Mouse (Mus musculus): Measurements from ENCODE around the gene Usp35.

Gene Usp35

DNA sequence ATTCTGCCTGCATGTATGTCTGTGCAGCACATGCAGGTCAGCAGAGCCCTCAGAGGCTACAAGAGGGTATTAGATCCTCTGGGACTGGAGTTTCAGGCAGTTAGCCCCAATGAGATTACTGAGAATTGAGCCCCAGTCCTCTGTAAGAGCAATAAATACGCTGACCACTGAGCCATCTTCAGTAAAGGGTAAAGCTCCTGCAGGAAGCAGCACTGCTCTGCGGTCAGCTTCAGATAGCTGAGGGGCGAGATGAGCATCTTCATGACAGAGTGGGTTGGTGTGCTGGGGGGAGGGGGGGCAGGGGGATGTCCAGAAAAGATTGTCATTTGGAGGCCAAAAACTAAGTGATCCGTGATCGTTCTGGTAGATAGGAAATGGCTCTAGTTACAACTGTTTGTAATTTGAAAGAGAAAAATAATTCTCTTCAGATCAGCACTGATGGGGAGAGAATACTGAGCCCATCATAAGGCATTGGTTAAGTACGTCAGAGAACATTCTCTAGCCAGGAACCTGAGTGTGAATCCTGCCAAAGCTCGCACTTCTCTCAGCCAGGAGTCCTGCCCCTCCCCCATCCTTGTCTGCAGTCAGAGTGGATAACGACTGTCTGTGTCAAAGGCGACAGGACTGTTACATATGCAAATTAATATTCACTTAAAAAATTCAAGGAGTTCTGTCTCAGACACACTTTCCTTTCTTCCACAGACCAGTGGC is 14.4 kb upstream of the Usp35 start:
- no peak for DNase-seq (ENCODE audit: low spot score)

DNA sequence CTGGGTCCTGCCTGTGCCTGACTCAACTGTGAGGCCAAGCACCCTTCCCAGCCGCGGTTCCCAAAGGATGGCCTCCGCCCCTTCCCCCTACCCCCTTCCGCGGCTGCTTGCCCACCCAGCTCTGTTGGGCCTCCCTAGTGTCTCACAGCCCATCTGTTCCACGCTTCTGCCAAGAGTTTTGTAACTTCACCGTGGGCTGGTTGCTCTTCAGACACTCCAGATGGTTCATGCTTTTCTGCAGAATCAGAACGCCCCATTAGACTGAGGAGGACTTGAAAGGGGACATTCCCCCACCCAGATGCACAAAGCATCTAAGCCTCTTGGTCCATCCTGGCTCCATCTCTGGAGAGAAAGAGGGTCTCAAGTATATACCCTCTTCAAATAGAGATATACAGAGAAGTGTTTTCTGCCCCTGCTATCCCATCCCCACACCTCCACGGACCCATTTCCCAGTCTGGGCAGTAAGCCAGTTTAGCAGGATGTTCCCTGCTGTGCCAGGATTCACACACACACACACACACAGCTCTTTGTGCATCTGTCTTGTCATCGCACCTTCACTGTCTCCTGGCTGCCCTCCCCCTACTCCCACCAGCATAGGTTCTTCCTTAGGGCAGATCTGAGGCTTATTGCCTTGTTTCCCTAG is 13.5 kb upstream of the Usp35 start:
- no peak for DNase-seq (ENCODE audit: low spot score)

DNA sequence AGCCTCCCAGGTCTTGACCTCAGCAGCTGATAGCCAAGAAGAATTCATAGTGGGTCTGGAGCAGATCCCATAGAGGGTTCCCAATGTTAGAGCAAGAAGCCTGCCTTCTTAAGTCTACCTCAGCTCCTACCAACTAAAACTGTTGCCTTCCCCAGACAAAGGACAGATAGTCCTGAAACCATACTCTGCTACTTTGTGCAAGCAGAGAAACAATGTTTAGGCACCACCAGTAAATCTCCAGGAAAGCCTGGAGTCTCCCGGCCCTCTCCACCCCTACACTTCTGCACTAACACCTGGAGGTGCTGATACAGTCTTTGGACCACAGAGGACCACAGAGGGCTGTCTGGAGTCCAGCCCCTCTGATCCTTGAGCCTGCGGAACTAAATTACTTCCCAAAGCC is 12.8 kb upstream of the Usp35 start:
- DNase-seq (ENCODE audit: low spot score): no peak

DNA sequence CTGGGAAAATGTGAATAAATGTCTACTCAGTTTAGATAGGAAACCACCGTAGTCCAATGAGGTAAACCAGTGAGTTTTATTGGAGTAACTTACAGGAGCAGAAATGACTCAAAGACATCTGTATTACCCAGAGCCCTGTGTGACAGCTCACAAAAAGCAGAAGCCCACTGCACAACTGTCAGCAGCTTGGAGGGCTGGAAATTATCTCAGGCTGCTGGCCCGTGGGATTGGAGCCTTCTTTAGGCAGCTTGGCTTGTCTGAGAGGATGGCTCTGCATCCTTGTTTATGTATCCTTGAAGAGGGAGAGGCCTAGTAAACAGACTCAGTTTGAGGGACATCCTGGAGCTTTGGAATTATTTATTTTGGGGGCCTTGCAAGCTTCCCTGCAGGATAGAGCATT is 11.1 kb upstream of the Usp35 start:
- DNase-seq (ENCODE audit: low spot score): no peak

DNA sequence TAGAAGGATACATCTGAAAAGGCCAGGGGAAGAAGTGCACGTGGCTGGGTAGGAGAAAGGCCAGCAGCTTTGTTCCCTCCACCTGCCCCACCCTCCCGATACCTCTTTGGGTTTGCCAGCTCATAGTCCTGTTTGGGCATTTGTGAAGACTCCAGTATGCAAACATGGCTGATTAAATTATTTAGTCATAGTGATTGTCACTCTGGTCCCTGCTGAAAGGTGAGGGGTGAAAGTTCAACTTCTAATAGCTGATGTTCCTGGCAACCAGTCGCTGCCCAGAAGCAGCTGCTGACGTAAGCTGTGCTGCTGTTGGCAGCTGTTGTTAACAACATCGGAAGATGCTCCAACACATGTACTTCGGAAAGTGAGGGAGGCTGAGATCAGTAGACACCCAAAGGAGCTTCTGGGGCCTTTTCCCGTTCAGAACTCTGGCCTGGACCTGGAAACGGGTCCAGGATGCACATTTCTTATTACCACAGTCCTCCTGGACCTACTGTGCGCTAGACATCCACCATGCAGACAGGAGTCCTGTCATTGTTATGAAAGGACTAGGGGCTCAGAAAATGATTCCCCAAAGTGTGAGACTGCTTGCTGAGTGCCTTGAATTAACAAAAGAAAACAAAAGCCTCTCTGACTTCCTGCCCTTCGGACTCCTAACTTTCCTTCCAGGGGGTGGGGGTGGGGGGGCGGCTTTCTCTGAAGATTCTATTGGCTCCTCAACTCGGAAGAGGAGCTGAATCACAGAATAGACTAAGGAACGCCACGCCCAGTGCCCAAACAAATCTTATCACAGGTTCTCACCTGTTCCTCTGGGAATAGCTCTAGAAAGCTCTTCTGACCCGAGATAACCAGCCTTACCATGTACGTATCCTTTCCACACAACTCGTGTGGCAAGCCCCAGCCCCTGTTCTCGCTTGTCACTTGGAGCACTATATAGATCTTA is 9.4 kb upstream of the Usp35 start:
- DNase-seq (ENCODE audit: low spot score): no peak

- no peak for DNase-seq (ENCODE audit: low spot score)
These were observed 7.8 kb upstream of the Usp35 start for GRCm38 (mm10) chr7:97339623-97340022.

DNA sequence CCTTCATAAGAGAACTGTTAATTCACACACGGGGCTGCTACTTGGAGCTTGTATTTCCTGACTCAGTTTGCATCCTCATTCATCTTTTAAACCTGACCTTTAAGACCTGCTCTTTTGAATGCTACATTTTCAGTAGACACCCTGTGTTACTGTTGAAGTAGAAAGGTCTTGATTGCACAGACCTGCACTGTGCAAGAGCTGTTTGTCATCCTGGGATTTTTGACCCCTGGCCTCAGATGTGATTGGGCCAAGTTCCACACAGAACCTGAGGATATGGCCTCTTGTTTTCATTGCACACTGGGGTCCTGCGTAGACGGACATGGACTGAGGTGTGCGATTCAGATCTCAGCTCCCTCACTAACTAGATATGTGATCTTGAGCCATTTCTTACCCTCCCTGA is 6.8 kb upstream of the Usp35 start:
- no peak for DNase-seq (ENCODE audit: low spot score)

GRCm38 (mm10) chr7:97336678-97337077 is 4.9 kb upstream of the Usp35 start:
- DNase-seq (ENCODE audit: low spot score): no peak

- no peak for DNase-seq (ENCODE audit: low spot score)
These were observed 2.6 kb upstream of the Usp35 start for GRCm38 (mm10) chr7:97334406-97334805.

DNA sequence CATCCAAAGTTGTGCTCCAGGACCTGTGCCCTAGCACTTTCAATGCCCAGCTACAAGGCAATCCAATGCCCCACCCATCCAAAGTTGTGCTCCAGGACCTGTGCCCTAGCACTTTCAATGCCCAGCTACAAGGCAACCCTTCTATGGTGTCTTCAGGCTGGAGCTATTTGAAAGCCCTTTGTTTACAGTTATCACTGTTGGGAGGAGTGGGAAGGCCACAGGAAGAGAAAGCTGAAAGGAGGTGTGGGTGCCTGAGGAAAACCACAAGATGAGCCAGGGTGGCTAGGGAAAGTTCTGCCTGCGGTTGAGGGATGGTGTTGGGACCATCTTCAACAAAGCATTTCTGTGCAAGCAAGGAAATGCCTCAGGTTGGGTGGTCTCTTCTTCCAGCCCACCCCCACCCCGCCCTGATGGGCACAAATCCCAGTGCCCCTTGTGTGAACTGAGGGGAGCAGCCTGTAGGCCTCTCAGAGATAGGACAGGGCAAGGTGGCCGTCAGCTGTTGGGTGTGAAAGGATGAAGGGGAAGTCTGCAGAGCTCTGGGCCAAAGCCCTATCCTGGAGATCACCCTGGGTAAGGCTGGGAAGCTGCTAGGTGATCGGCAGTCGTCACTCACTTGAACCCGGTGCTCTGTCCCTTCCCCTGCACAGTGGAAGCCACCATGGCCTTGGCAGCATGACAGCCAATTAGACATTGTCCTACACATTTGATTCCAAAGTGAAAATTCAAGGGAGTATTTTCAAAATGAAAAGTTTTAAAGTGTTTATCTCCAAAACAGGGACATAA is 1.5 kb upstream of the Usp35 start:
- DNase-seq (ENCODE audit: low spot score): no peak

DNA sequence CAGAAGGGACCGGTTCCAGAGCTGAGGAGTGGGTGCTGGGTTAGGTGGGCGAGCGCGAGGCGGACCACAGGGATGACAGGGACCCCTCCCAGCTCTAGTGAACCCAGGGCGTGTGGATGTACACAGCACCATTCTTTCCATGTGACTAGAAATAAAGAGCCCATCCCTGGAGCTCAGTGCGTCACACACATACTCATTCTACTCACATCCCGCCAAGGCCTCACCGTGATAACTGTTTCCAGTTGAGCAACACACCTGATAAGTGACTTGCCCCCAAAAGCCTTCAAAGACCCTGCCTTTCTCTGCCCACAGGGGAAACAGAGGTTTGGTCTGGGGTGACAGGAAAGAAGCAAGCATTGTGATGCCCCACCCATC is 834 bp upstream of the Usp35 start:
- no peak for DNase-seq (ENCODE audit: low spot score)

- DNase-seq (ENCODE audit: low spot score): no peak
These were observed 732 bp downstream of the Usp35 start for GRCm38 (mm10) chr7:97330931-97331645.

- no peak for DNase-seq (ENCODE audit: low spot score)
These were observed 2.1 kb downstream of the Usp35 start for GRCm38 (mm10) chr7:97329676-97330075.

- no peak for DNase-seq (ENCODE audit: low spot score)
These were observed 2.8 kb downstream of the Usp35 start for GRCm38 (mm10) chr7:97328891-97329588.

DNA sequence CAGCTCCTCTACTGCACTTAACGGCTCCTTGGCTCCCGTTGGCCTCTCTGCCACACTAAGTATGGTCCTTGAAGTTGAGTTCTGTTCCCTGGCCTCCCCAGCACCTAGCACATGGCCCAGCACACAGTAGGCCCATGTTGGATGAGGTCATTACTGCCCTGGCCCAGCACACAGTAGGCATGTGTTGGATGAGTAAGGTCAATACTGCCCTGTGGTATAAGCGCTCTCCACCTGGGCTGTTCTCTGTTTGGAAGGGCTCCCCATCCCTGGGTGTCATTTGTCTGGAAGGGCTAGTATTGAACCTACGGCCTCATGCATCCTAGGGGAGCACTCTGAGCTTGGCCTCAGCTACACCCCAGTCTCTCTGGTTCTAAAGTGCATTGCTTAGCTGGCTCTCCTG is 4.4 kb downstream of the Usp35 start:
- no peak for DNase-seq (ENCODE audit: low spot score)

DNA sequence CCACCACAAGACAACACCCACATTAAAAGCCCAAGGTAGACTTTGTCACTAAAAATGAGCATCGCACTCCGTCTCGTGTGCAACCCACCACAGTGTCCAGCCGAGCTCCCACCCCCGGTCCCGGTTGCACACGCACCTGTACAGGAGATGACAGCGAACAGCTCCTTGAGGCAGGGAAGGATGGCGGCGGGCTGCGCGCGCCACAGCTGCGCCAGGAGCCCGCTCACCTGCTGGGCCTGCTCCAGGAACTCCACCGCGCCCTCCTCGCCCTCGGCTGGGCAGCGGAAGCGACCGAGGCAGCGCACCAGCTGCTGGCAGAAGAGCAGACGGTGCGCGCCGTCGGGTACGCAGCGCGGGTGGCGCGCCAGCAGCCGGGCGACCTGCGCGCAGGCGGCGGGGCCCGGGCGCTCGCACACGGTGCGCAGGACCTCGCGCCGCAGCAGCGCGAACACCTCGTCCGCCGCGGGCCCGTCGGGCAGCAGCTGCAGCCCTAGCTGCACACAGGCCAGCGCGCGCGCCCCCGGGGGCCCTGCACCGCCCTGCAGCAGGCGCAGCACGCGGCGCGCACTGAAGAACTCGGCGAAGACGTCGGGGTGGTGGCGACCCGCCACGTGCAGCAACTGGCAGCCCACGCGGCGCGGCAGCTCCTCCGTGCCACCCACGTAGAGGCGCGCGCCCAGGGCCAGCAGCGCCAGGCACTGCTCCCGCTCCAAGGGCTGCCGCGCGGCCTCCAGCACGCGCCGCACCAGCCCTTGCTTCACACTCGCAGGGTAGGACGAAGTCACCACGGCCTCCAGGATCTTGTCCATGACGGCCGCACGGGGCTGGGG is 6.4 kb downstream of the Usp35 start:
- DNase-seq (ENCODE audit: low spot score): no peak

DNA sequence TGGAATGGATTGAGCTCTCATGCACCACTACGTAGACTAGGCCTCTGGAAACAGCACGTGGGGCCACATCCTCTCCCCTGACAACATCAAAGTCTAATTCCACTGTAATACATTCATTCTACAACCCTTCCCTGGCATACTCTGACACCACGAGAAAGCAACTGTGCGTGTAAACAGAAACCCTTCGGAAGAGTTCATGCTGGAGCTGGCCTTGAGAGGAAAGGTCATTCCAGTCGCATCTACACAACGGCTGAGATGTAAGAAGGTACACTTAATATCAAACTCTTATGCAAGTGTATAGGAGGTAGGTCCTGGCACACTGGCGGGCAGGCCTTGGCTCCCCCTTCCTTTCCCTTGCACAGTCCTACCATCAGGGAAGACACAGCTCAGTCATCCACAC is 7.5 kb downstream of the Usp35 start:
- no peak for DNase-seq (ENCODE audit: low spot score)

DNA sequence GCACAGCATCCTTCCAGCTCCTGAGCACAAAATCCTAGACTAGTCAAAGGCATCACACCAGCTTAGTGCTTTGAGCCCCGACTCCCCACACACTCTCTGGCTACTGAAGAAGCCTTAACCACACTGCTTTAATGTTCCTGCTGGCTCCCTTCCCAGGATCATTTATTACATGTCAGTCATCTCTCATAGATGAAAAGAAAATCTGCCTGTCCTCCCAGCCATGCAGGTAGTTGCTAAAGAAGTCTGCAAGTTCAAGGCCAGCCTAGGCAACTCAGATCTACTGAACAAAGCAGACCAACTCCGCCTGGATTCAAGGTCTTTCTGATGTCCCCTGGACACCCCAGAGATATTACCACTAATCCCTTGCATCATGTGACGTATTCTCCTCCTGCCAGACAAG is 14.1 kb downstream of the Usp35 start:
- DNase-seq (ENCODE audit: low spot score): no peak

DNA sequence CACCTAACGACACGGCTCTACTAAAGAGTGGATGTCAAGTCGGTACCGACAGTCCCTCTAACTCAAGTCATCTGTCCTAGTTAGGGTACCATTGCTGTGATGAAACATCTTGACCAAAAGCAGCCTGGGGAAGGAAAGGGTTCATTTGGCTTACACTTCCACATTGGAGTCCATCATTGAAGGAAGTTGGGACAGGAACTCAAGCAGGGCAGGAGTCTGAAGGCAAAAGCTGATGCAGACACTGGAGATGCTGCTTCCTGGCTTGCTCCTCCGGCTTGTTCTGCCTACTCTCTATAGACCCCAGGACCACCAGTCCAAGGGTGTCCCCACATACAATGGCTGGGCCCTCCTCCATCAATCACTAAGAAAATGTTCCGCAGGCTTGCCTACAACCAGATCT is 16.2 kb downstream of the Usp35 start:
- no peak for DNase-seq (ENCODE audit: low spot score)

DNA sequence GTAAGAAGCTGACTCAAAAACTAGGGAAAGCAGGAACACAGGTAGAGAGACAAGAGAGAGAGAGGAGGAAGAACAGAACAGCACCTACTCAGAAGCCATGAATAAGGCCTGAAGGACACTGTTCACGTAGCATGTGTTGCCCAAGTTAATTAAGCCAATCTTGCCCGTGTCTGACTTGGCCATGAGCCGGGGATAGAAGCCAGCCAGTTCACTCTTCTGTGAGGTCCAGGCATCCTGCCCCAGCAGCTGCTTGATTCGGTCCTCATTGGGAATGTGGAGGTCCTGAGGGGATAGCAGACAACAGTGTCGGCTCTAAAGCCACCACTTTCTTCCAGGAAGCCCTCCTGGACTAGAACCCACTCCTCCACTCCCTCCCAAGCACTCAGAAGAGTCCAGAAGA is 17.2 kb downstream of the Usp35 start:
- DNase-seq (ENCODE audit: low spot score): no peak
